Mouse (Mus musculus) cerebellum, adult (tissue): Measurements from ENCODE around the gene Cd209d.
"Not testable (repeated sequence)": the region's sequence is repeated elsewhere in the genome, so short reads cannot be mapped to it uniquely, and the experiment has no call there.

Experiments
- ATAC-seq: cut with Nextera tagmentation; 2 replicates; pipeline ENCODE4 v1.9.2; 2017; ENCODE audit warnings: mild to moderate bottlenecking, moderate library complexity, mixed read lengths; ENCODE audit not compliant: insufficient number of reproducible peaks, low FRiP score, low TSS enrichment

Gene Cd209d

GRCm38 (mm10) chr8:3878455-3878854 lies at the start of gene Cd209d:
Gene Cd209d (minus strand): TSS chr8:3878555.
- ATAC-seq: no peak

- no peak for ATAC-seq
These were observed 48.4 kb upstream of the Cd209d start, which contains the start of gene Cd209b for GRCm38 (mm10) chr8:3926744-3927143. Gene Cd209b (minus strand): TSS chr8:3926844.

GRCm38 (mm10) chr8:3876121-3876520 lies 2.2 kb downstream of the Cd209d start:
- no peak for ATAC-seq

GRCm38 (mm10) chr8:3862736-3863135 lies 15.6 kb downstream of the Cd209d start:
- not testable (repeated sequence) for ATAC-seq

GRCm38 (mm10) chr8:3854209-3854608 lies 24.1 kb downstream of the Cd209d start, which contains the start of gene Cd209e:
Gene Cd209e (minus strand): TSS chr8:3854309.
- no peak for ATAC-seq
